Mouse (Mus musculus) hindbrain, postnatal 0 days (tissue): ENCODE data around the gene Pard3. TPM values are rescaled to one million over a fixed set of nuclear protein-coding genes. Genes with fewer than 3 reads are reported as not detected.

Experiments
- ATAC-seq: fragments of 200-750 bp; cut with Nextera tagmentation; 2 replicates; pipeline ENCODE4 v1.8.0; 2017; ENCODE audit warnings: mild to moderate bottlenecking, moderate TSS enrichment, moderate library complexity
- DNase-seq: peaks from one replicate; pipeline ENCODE4 v3.0.0-alpha.2; 2015; ENCODE audit warnings: low spot score
- H3K27ac ChIP-seq: fragments of 300-500 bp; sonication (generic); 2 replicates; pipeline ENCODE4 v1.5.1; 2014; ENCODE audit warnings: mild to moderate bottlenecking
- H3K27me3 ChIP-seq: fragments of 300-500 bp; sonication (generic); 2 replicates; pipeline ENCODE4 v1.6.1; 2014; ENCODE audit warnings: low read length, mixed read lengths; ENCODE audit not compliant: insufficient read depth
- H3K36me3 ChIP-seq: fragments of 300-500 bp; sonication (generic); 2 replicates; pipeline ENCODE4 v1.6.1; 2014; ENCODE audit warnings: low read length, mixed read lengths; ENCODE audit not compliant: insufficient read depth
- H3K4me1 ChIP-seq: fragments of 300-500 bp; sonication (generic); 2 replicates; pipeline ENCODE4 v1.6.1; 2014; ENCODE audit warnings: antibody characterized with exemption, low read length, mixed read lengths; ENCODE audit not compliant: insufficient read depth
- H3K4me2 ChIP-seq: fragments of 300-500 bp; sonication (generic); 2 replicates; pipeline ENCODE4 v1.6.1; 2014; ENCODE audit warnings: low read depth, mild to moderate bottlenecking, low read length, moderate library complexity, mixed read lengths
- H3K4me3 ChIP-seq: fragments of 300-500 bp; sonication (generic); 2 replicates; pipeline ENCODE4 v1.5.1; 2014; ENCODE audit warnings: low read length
- H3K9ac ChIP-seq: fragments of 300-500 bp; sonication (generic); replicated peaks from 2 replicates; pipeline ENCODE4 v1.6.1; 2014; ENCODE audit warnings: mild to moderate bottlenecking, low read length, moderate library complexity, mixed read lengths
- H3K9me3 ChIP-seq: fragments of 300-500 bp; sonication (generic); 2 replicates; pipeline ENCODE4 v1.6.1; 2016; ENCODE audit warnings: low read length, mixed read lengths
- CTCF ChIP-seq: IDR thresholded peaks from 2 replicates; pipeline ENCODE4 v1.5.1; 2016; ENCODE audit warnings: antibody characterized with exemption, control low read depth, low read depth
- WGBS: fragments of 180-500 bp; shearing (Covaris S2); extraction: QIAGEN DNeasy Blood & Tissue Kit; methylation state at CpG from one replicate; pipeline ENCODE4 v1.1.7; 2014; 5-methylcytosine and 5-hydroxymethylcytosine counted together
- polyA plus RNA-seq: library from polyadenylated mRNA; unstranded; fragments of >200 nt; fragmentation: Nextera tagmentation; extraction: Ambion mirVana; gene quantifications from 2 replicates; pipeline ENCODE4 v1.2.1, GENCODE M21; 2015
- total RNA-seq: library from RNA; depleted of rRNA; stranded (reverse); fragments of >200 nt; gene quantifications from 2 replicates; pipeline ENCODE4 v1.2.3, GENCODE M21; 2014

Pard3 gene
- total and polyA plus RNA-seq, 2 experiments from 2014 or later, result 11.9 to 29.3 TPM

- Histone ChIP-seq H3K9ac (no peak overlapping the region), H3K4me3 (no peak overlapping the region), H3K27ac (no peak overlapping the region), H3K4me2 (no peak overlapping the region), H3K27me3 (no peaks in the 10 kb centered on the region), H3K36me3 (no peaks in the 10 kb centered on the region; the same call in 1 of the 2 replicates), H3K9me3 (no peaks in the 10 kb centered on the region), H3K4me1 (no peaks in the 10 kb centered on the region)
- no peak for DNase-seq
- TF ChIP-seq CTCF, result no peak
- ATAC-seq, result no peak
- 61% methylated on average over 7 of the region's 7 CpGs for WGBS
These were observed 545.0 kb downstream of the Pard3 start for GRCm38 (mm10) chr8:127608541-127609270.

- Histone ChIP-seq H3K9me3 (no peaks in the 10 kb centered on the region), H3K4me3 (no peak overlapping the region), H3K9ac (no peak overlapping the region), H3K36me3 (no peaks in the 10 kb centered on the region; the same call in 1 of the 2 replicates), H3K4me1 (no peaks in the 10 kb centered on the region), H3K27me3 (no peaks in the 10 kb centered on the region), H3K4me2 (no peak overlapping the region), H3K27ac (no peak overlapping the region)
- ATAC-seq (no peak), DNase-seq (no peak)
- no peak for TF ChIP-seq CTCF
- 71% methylated on average over 10 of the region's 10 CpGs for WGBS
These were observed 545.6 kb downstream of the Pard3 start for GRCm38 (mm10) chr8:127609316-127609715.

GRCm38 (mm10) chr8:127614206-127614605 is 550.5 kb downstream of the Pard3 start:
- whole genome bisulfite sequencing, result 69% methylated on average over 4 of the region's 4 CpGs
- H3K4me2 ChIP-seq, result no peak overlapping the region
- H3K27ac ChIP-seq, result no peak overlapping the region
- no peak overlapping the region for H3K9ac ChIP-seq
- H3K36me3 ChIP-seq, result no peaks in the 10 kb centered on the region; the same call in 1 of the 2 replicates
- no peak for DNase-seq
- no peaks in the 10 kb centered on the region for H3K4me1 ChIP-seq
- no peaks in the 10 kb centered on the region for H3K9me3 ChIP-seq
- no peak for ATAC-seq
- H3K4me3 ChIP-seq, result no peak overlapping the region
- TF ChIP-seq CTCF, result no peak
- H3K27me3 ChIP-seq, result no peaks in the 10 kb centered on the region

GRCm38 (mm10) chr8:127616681-127617080 is 553.0 kb downstream of the Pard3 start:
- no peak for TF ChIP-seq CTCF
- H3K27ac ChIP-seq, result no peak overlapping the region
- no peak overlapping the region for H3K4me3 ChIP-seq
- DNase-seq (no peak), ATAC-seq (no peak)
- H3K36me3 ChIP-seq, result no peaks in the 10 kb centered on the region
- no peak overlapping the region for H3K4me2 ChIP-seq
- 76% methylated on average over 2 of the region's 2 CpGs for WGBS
- H3K27me3 ChIP-seq, result no peaks in the 10 kb centered on the region
- H3K9ac ChIP-seq, result no peak overlapping the region
- no peaks in the 10 kb centered on the region for H3K4me1 ChIP-seq
- no peaks in the 10 kb centered on the region for H3K9me3 ChIP-seq

- 89% methylated on average over 3 of the region's 3 CpGs for WGBS
- Histone ChIP-seq H3K36me3 (no peaks in the 10 kb centered on the region), H3K4me3 (no peak overlapping the region), H3K4me2 (no peak overlapping the region), H3K27me3 (no peaks in the 10 kb centered on the region), H3K9ac (no peak overlapping the region), H3K27ac (no peak overlapping the region), H3K9me3 (no peaks in the 10 kb centered on the region), H3K4me1 (no peaks in the 10 kb centered on the region)
- ATAC-seq (no peak), DNase-seq (no peak)
- no peak for TF ChIP-seq CTCF
These were observed 558.4 kb downstream of the Pard3 start for GRCm38 (mm10) chr8:127622137-127622536.

GRCm38 (mm10) chr8:127638232-127639087 is 574.8 kb downstream of the Pard3 start:
- Histone ChIP-seq H3K9ac (no peak overlapping the region), H3K4me1 (no peaks in the 10 kb centered on the region), H3K4me2 (no peak overlapping the region), H3K27me3 (no peaks in the 10 kb centered on the region), H3K36me3 (no peaks in the 10 kb centered on the region), H3K4me3 (no peak overlapping the region), H3K9me3 (no peaks in the 10 kb centered on the region), H3K27ac (no peak overlapping the region)
- WGBS, result 85% methylated on average over 9 of the region's 9 CpGs
- DNase-seq (no peak), ATAC-seq (no peak)
- TF ChIP-seq CTCF, result no peak
